Comparison of ENCODE assay signal across 28 mouse cellular contexts in genomic region chr19:44032046-44032744, GRCm38 (mm10). TPM values are rescaled to one million over a fixed set of nuclear protein-coding genes. Genes with fewer than 3 reads are reported as not detected.
DNase-seq lines count a peak whose midpoint lies in the region; ATAC-seq lines count a peak whose summit lies in the region.
"Had no signal": no experiment of that assay in that cellular context is flagged by ENCODE, and none has a peak within 500 bp of the region (broad histone marks: within the 10 kb centered on the region; RNA-seq: fewer than 3 reads in every experiment).

No protein-coding gene starts in this region.

- intact Hi-C loops in heart, postnatal 10 days (cut with DNase I) = no loop called here
- intact Hi-C loops in left cerebral cortex, postnatal 36 days (cut with DNase I) = no loop called here

- peak; percentile 28 for DNase-seq in heart, adult 11 months
- DNase-seq in heart, postnatal 10 days = no peak
- peak; percentile 59 to 84 for DNase-seq in kidney, adult 8-10 months
- peak; percentile 90 for DNase-seq in kidney, adult 9 months
- DNase-seq in kidney, postnatal 10 days = peak; percentile 17
- DNase-seq in left cerebral cortex, postnatal 36 days (ENCODE audit: low spot score in 2 of 2) = no peak
- DNase-seq: adrenal gland, postnatal 10 days; B cell, adult 2 months; cerebellum, adult 11 months; cerebellum, adult 8-10 months; cerebellum, postnatal 25 days; gastrocnemius, adult 2 months; gastrocnemius, postnatal 36 days; heart, adult 18-20 months; heart, postnatal 14 days had no signal

- WGBS in kidney, embryonic 14.5 days = 82% methylated on average over 11 of the region's 11 CpGs

- no peak overlapping the region for H3K4me2 ChIP-seq in kidney, embryonic 14.5 days (replicated peaks; ENCODE audit: low read depth, low read length)
- H3K4me2 ChIP-seq: hindbrain, embryonic 14.5 days had no signal

- no peak overlapping the region for H3K9ac ChIP-seq in kidney, embryonic 14.5 days (ENCODE audit: low read depth, low read length)
- H3K9ac ChIP-seq: hindbrain, embryonic 14.5 days had no signal

- peaks cover 25% of the 10 kb centered on the region for H3K36me3 ChIP-seq in kidney, embryonic 14.5 days (ENCODE audit: control insufficient read depth, insufficient read depth, low read length)

- no peaks in the 10 kb centered on the region for H3K9me3 ChIP-seq in kidney, embryonic 14.5 days (ENCODE audit: control insufficient read depth, low read length)
- H3K9me3 ChIP-seq: embryonic facial prominence, embryonic 10.5 days; forebrain, embryonic 10.5 days; G1E; heart, embryonic 10.5 days had no signal

- ATAC-seq in kidney, embryonic 14.5 days (ENCODE audit: low FRiP score, low TSS enrichment) = no peak
- ATAC-seq in erythroblast, adult 5-6 weeks (replicated peaks; ENCODE audit: low FRiP score, poor library complexity, severe bottlenecking) = no peak
- ATAC-seq: CD4-positive, CD25-positive, alpha-beta regulatory T cell, adult 4 months; forebrain, embryonic 14.5 days had no signal

- H3K27ac ChIP-seq in kidney, embryonic 14.5 days (ENCODE audit: low read depth, low read length) = no peak overlapping the region
- H3K27ac ChIP-seq: embryonic facial prominence, embryonic 10.5 days; forebrain, embryonic 10.5 days; gastrocnemius, adult 2 months; heart, embryonic 10.5 days; hindbrain, embryonic 14.5 days had no signal

- no peaks in the 10 kb centered on the region for H3K27me3 ChIP-seq in kidney, embryonic 14.5 days (ENCODE audit: control insufficient read depth, insufficient read depth, low read length)

- H3K4me1 ChIP-seq in kidney, embryonic 14.5 days (ENCODE audit: control insufficient read depth, insufficient read depth, low read length) = no peaks in the 10 kb centered on the region
- H3K4me1 ChIP-seq: forebrain, embryonic 10.5 days had no signal

- H3K4me3 ChIP-seq in kidney, embryonic 14.5 days (ENCODE audit: low read length) = no peak overlapping the region
- H3K4me3 ChIP-seq: embryonic facial prominence, embryonic 10.5 days; erythroblast, embryonic 14.5 days; forebrain, embryonic 10.5 days; gastrocnemius, adult 2 months; heart, embryonic 10.5 days had no signal

RNA-seq across cellular contexts. Expression of gene Cyp2c23, which starts 3.2 kb away (rescaled TPM):
- total RNA-seq in heart, postnatal 10 days (2021) = under 1 TPM in 1 of 2 experiments, not detected in 1; 0.27 TPM
- polyA plus RNA-seq in kidney, embryonic 14.5 days (2014; fragmentation: Nextera tagmentation; extraction: Ambion mirVana) = 0.31 TPM in 1 of 2 replicates, not detected in the other
- under 1 TPM; 0.20 to 0.27 TPM for total RNA-seq in left cerebral cortex, postnatal 36 days (2021)
- total RNA-seq in erythroblast, adult 5-6 weeks (2015; ENCODE audit: low replicate concordance) = not detected in 2 replicates
- not detected in 2 replicates for total RNA-seq in erythroblast, adult 5-6 weeks (2017; ENCODE audit: low replicate concordance)
- total RNA-seq: gastrocnemius, adult 2 months; hematopoietic stem cell, adult 5-6 weeks had no signal
- polyA plus RNA-seq: CD4-positive, CD25-positive, alpha-beta regulatory T cell, adult 4 months; embryonic facial prominence, embryonic 10.5 days; embryonic facial prominence, embryonic 14.5 days; erythroblast, embryonic 14.5 days; forebrain, embryonic 10.5 days; forebrain, embryonic 14.5 days; G1E; heart, embryonic 14.5 days; hindbrain, embryonic 14.5 days had no signal

RNA-seq across cellular contexts. Expression of gene Erlin1, which starts 37.4 kb away (rescaled TPM):
- total RNA-seq in heart, postnatal 10 days (2021) = 1 to 10 TPM; 5.7 to 9.1 TPM
- 29.7 and 39.0 TPM in 2 replicates for polyA plus RNA-seq in kidney, embryonic 14.5 days (2014; fragmentation: Nextera tagmentation; extraction: Ambion mirVana)
- 10 to 100 TPM; 20.8 to 23.2 TPM for total RNA-seq in left cerebral cortex, postnatal 36 days (2021)
- 10.0 and 16.1 TPM in 2 replicates for total RNA-seq in erythroblast, adult 5-6 weeks (2015; ENCODE audit: low replicate concordance)
- total RNA-seq in erythroblast, adult 5-6 weeks (2017; ENCODE audit: low replicate concordance) = 7.5 and 8.9 TPM in 2 replicates

RNA-seq across cellular contexts. Expression of gene Cpn1, which starts 45.8 kb away (rescaled TPM):
- total RNA-seq in heart, postnatal 10 days (2021) = not detected
- polyA plus RNA-seq in kidney, embryonic 14.5 days (2014; fragmentation: Nextera tagmentation; extraction: Ambion mirVana) = 20.3 and 32.3 TPM in 2 replicates
- total RNA-seq in left cerebral cortex, postnatal 36 days (2021) = under 1 TPM; 0.17 to 0.48 TPM
- not detected in 2 replicates for total RNA-seq in erythroblast, adult 5-6 weeks (2015; ENCODE audit: low replicate concordance)
- not detected in 2 replicates for total RNA-seq in erythroblast, adult 5-6 weeks (2017; ENCODE audit: low replicate concordance)
- total RNA-seq: G1E; gastrocnemius, adult 2 months; gastrocnemius, postnatal 36 days; heart, adult 18-20 months; hematopoietic stem cell, adult 5-6 weeks had no signal
- polyA plus RNA-seq: CD4-positive, CD25-positive, alpha-beta regulatory T cell, adult 4 months; G1E had no signal

Comparison
In these comparisons a context has a peak if more than half of its experiments do, and no peak if none do; other contexts are left out.
1. DNase-seq: peak in heart, adult 11 months (single experiment), kidney, adult 8-10 months (2 of 2), kidney, adult 9 months (single experiment) and kidney, postnatal 10 days (single experiment); none in heart, postnatal 10 days (0 of 2) and left cerebral cortex, postnatal 36 days (0 of 2).